Mouse (Mus musculus): ENCODE data around the gene Adora2b. TPM values are rescaled to one million over a fixed set of nuclear protein-coding genes. Genes with fewer than 3 reads are reported as not detected.

The Adora2b gene
- polyA plus RNA-seq, 1 experiment from 2014 or later = 43.6 TPM

- WGBS = 49% methylated on average over 2 of the region's 2 CpGs
- no peak for ATAC-seq
These were observed 33.7 kb upstream of the Adora2b start for GRCm38 (mm10) chr11:62215107-62215506.

GRCm38 (mm10) chr11:62217751-62218150 is 31.0 kb upstream of the Adora2b start:
- Histone ChIP-seq H3K27me3 (replicated peaks; ENCODE audit: control insufficient read depth, insufficient read depth, low read length) (no peaks in the 10 kb centered on the region), H3K9ac (ENCODE audit: low read depth, low read length) (no peak overlapping the region), H3K4me2 (replicated peaks; ENCODE audit: low read depth) (no peak overlapping the region), H3K27ac (ENCODE audit: low read depth, low read length) (no peak overlapping the region; the same call in 1 of the 2 replicates), H3K4me1 (replicated peaks; ENCODE audit: control insufficient read depth, insufficient read depth, low read length) (0 out of 2 replicates have a peak, but pooled peaks cover 2% of the 10 kb centered on the region), H3K36me3 (ENCODE audit: control insufficient read depth, insufficient read depth) (peaks cover 4% of the 10 kb centered on the region; the same call in 1 of the 2 replicates), H3K9me3 (ENCODE audit: control insufficient read depth) (no peaks in the 10 kb centered on the region), H3K4me3 (ENCODE audit: low read depth, low read length) (no peak overlapping the region)
- WGBS = 51% methylated on average over 6 of the region's 6 CpGs
- no peak for TF ChIP-seq CTCF (IDR thresholded peaks at IDR 0.05; ENCODE audit: low read depth)
- ATAC-seq = no peak

More at GRCm38 (mm10) chr11:62215107-62215506, 33.7 kb upstream of the Adora2b start:
- Histone ChIP-seq H3K4me3 (ENCODE audit: low read depth, low read length) (no peak overlapping the region), H3K9me3 (ENCODE audit: control insufficient read depth) (no peaks in the 10 kb centered on the region), H3K27ac (ENCODE audit: low read depth, low read length) (no peak overlapping the region), H3K9ac (ENCODE audit: low read depth, low read length) (no peak overlapping the region), H3K4me1 (replicated peaks; ENCODE audit: control insufficient read depth, insufficient read depth, low read length) (0 out of 2 replicates have a peak, but pooled peaks cover 2% of the 10 kb centered on the region), H3K27me3 (replicated peaks; ENCODE audit: control insufficient read depth, insufficient read depth, low read length) (no peaks in the 10 kb centered on the region), H3K4me2 (replicated peaks; ENCODE audit: low read depth) (no peak overlapping the region), H3K36me3 (ENCODE audit: control insufficient read depth, insufficient read depth) (0 out of 2 replicates have a peak, but pooled peaks cover 4% of the 10 kb centered on the region)
- no peak for TF ChIP-seq CTCF (IDR thresholded peaks at IDR 0.05; ENCODE audit: low read depth)

GRCm38 (mm10) chr11:62220756-62221510 is 27.9 kb upstream of the Adora2b start:
- Histone ChIP-seq H3K9ac (ENCODE audit: low read depth, low read length) (no peak overlapping the region), H3K4me1 (replicated peaks; ENCODE audit: control insufficient read depth, insufficient read depth, low read length) (peaks cover 7% of the 10 kb centered on the region; the same call in 1 of the 2 replicates), H3K36me3 (ENCODE audit: control insufficient read depth, insufficient read depth) (peaks cover 4% of the 10 kb centered on the region; the same call in 1 of the 2 replicates), H3K4me3 (ENCODE audit: low read depth, low read length) (no peak overlapping the region), H3K27ac (ENCODE audit: low read depth, low read length) (no peak overlapping the region; the same call in 1 of the 2 replicates), H3K9me3 (ENCODE audit: control insufficient read depth) (no peaks in the 10 kb centered on the region), H3K4me2 (replicated peaks; ENCODE audit: low read depth) (no peak overlapping the region), H3K27me3 (replicated peaks; ENCODE audit: control insufficient read depth, insufficient read depth, low read length) (no peaks in the 10 kb centered on the region)
- 82% methylated on average over 7 of the region's 7 CpGs for WGBS
- ATAC-seq = peak; percentile 20; the same call in 1 of the 2 replicates
- no peak for TF ChIP-seq CTCF (IDR thresholded peaks at IDR 0.05; ENCODE audit: low read depth)

DNA sequence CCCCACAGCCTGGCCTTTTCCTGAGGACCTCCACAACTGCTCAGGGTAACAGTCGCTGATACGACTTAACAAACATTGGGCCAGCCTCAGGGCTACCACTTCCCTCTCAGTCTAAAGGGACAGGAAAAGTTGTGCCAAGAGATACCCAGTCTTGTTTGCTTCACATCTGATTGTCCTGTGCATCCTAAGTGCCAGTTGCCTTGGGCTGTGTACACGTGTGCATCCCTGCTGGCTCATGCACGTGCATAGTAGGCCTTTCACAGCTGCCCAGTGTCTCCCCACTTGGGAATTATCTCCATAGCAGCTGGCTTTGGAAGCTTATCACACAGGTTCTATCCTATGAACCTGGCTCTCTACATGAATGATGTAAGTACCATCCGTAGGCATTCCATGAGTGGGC is 25.4 kb upstream of the Adora2b start:
- Histone ChIP-seq H3K9ac (ENCODE audit: low read depth, low read length) (no peak overlapping the region), H3K36me3 (ENCODE audit: control insufficient read depth, insufficient read depth) (peaks cover 4% of the 10 kb centered on the region; the same call in 1 of the 2 replicates), H3K27ac (ENCODE audit: low read depth, low read length) (no peak overlapping the region), H3K9me3 (ENCODE audit: control insufficient read depth) (no peaks in the 10 kb centered on the region), H3K4me3 (ENCODE audit: low read depth, low read length) (no peak overlapping the region), H3K4me1 (replicated peaks; ENCODE audit: control insufficient read depth, insufficient read depth, low read length) (peaks cover 5% of the 10 kb centered on the region; the same call in 1 of the 2 replicates), H3K4me2 (replicated peaks; ENCODE audit: low read depth) (no peak overlapping the region), H3K27me3 (replicated peaks; ENCODE audit: control insufficient read depth, insufficient read depth, low read length) (no peaks in the 10 kb centered on the region)
- TF ChIP-seq CTCF (IDR thresholded peaks at IDR 0.05; ENCODE audit: low read depth) = no peak
- no peak for ATAC-seq
- WGBS = 83% methylated on average over 5 of the region's 5 CpGs

DNA sequence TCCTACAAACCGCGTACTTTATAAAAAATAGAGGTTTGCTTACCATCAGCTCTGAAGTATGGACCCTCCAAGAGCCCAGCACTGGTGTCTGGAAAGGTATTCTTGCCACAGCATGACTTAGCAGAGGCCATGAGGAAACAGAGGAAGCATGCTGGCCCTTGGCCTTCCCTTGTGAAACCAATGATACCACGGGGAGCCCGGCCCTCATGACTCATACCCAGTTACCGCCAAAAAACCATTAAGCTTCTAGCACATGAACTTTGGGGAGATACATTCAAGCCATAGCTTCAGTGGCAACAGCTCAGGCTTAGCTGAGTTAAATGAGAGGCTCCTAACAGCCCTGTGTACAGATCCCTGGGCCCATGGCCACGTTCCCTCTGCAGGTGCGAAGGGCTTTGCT is 24.8 kb upstream of the Adora2b start:
- 68% methylated on average over 7 of the region's 7 CpGs for WGBS
- Histone ChIP-seq H3K4me3 (ENCODE audit: low read depth, low read length) (no peak overlapping the region), H3K4me1 (replicated peaks; ENCODE audit: control insufficient read depth, insufficient read depth, low read length) (peaks cover 5% of the 10 kb centered on the region; the same call in 1 of the 2 replicates), H3K9ac (ENCODE audit: low read depth, low read length) (no peak overlapping the region), H3K9me3 (ENCODE audit: control insufficient read depth) (no peaks in the 10 kb centered on the region), H3K27ac (ENCODE audit: low read depth, low read length) (no peak overlapping the region), H3K27me3 (replicated peaks; ENCODE audit: control insufficient read depth, insufficient read depth, low read length) (no peaks in the 10 kb centered on the region), H3K4me2 (replicated peaks; ENCODE audit: low read depth) (no peak overlapping the region), H3K36me3 (ENCODE audit: control insufficient read depth, insufficient read depth) (peaks cover 4% of the 10 kb centered on the region; the same call in 1 of the 2 replicates)
- ATAC-seq = peak; percentile 50; the same call in 1 of the 2 replicates
- TF ChIP-seq CTCF (IDR thresholded peaks at IDR 0.05; ENCODE audit: low read depth) = no peak

GRCm38 (mm10) chr11:62224797-62225196 is 24.0 kb upstream of the Adora2b start:
- no peak for TF ChIP-seq CTCF (IDR thresholded peaks at IDR 0.05; ENCODE audit: low read depth)
- WGBS = 64% methylated on average over 4 of the region's 4 CpGs

More at GRCm38 (mm10) chr11:62224797-62225196, 24.0 kb upstream of the Adora2b start:
- Histone ChIP-seq H3K9ac (ENCODE audit: low read depth, low read length) (no peak overlapping the region), H3K4me3 (ENCODE audit: low read depth, low read length) (no peak overlapping the region), H3K27me3 (replicated peaks; ENCODE audit: control insufficient read depth, insufficient read depth, low read length) (no peaks in the 10 kb centered on the region), H3K4me1 (replicated peaks; ENCODE audit: control insufficient read depth, insufficient read depth, low read length) (peaks cover 5% of the 10 kb centered on the region; the same call in 1 of the 2 replicates), H3K36me3 (ENCODE audit: control insufficient read depth, insufficient read depth) (no peaks in the 10 kb centered on the region; the same call in 1 of the 2 replicates), H3K9me3 (ENCODE audit: control insufficient read depth) (no peaks in the 10 kb centered on the region), H3K27ac (ENCODE audit: low read depth, low read length) (no peak overlapping the region), H3K4me2 (replicated peaks; ENCODE audit: low read depth) (no peak overlapping the region)
- no peak for ATAC-seq
